Mouse (Mus musculus): ENCODE data around the gene Gpr82. TPM values are rescaled to one million over a fixed set of nuclear protein-coding genes. Genes with fewer than 3 reads are reported as not detected.

The Gpr82 gene
- total RNA-seq, 4 experiments from 2014 or later = not detected

DNA sequence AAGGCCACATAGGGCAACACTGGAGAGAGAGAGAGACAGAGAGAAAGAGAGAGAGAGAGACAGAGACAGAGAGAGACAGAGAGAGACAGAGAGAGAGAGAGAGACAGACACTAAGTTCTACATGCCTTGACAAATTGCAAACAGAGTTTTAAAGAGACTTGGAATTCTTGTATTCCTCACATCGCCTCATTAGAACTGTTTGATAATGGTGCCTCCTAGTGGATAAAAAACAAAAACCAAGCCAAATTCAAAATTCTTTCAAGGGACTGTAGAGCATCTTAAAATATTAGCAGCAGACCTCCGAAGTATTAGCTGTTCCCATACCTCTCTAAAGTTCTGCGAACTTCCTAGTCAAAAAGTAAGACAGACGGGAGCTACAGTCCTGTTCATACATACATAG, 30.7 kb downstream of the Gpr82 start:
- no peak for DNase-seq (ENCODE audit: low spot score)

GRCm38 (mm10) chrX:13700681-13701080, 39.5 kb downstream of the Gpr82 start:
- DNase-seq (ENCODE audit: low spot score) = no peak

DNA sequence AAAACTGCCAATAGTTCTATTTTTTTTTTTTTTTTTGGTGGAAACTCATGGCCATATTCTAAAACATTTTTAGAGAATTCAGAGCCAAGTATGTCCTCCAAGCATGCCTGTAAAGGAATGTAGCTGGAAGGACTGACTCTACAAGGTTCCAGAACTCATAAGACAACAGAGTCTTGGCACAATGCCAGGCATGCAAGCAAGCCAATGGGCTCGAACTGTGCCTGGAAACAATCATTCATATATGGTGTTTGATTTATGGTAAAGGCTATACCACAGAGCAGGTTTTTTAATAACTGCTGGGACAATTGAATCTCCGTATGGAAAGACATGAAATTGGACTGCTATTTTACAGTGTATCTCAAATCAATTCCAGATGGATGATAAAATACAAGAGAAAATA, 43.9 kb downstream of the Gpr82 start:
- peak; percentile 2 for DNase-seq (ENCODE audit: low spot score)

GRCm38 (mm10) chrX:13710174-13710573, 49.0 kb downstream of the Gpr82 start:
- peak; percentile 46 for DNase-seq (ENCODE audit: low spot score)

Small RNAs within 50 kb of the gene (microRNA-seq; reads per million reads assigned to microRNA genes)
- gene Gm25246 = not detected

Other genes starting within 250 kb of the Gpr82 start
- gene Nyx, start 195.3 kb upstream of the Gpr82 start, total RNA-seq (2022) = under 1 TPM; 0.16 to 0.38 (median 0.18) TPM
- 1 to 10 TPM in 3 of 4 experiments, under 1 TPM in 1; 0.37 to 2.1 (median 1.7) TPM for gene Gpr34, start 29.3 kb upstream of the Gpr82 start, total RNA-seq (2022)
- 10 to 100 TPM; 10.7 to 14.3 (median 11.1) TPM for gene Cask, start 190.0 kb downstream of the Gpr82 start, total RNA-seq (2022)